Mouse (Mus musculus): ENCODE results near the gene Capn1. TPM values are rescaled to one million over a fixed set of nuclear protein-coding genes. Genes with fewer than 3 reads are reported as not detected.

The Capn1 gene
- total RNA-seq, 2 experiments from 2014 or later, result 82.6 to 95.2 TPM

- intact Hi-C loops (cut with DNase I), result no loop called here
- DNase-seq, result no peak
Observed at GRCm38 (mm10) chr19:6042293-6042692, 26.6 kb upstream of the Capn1 start.

GRCm38 (mm10) chr19:6040002-6040401 is 24.3 kb upstream of the Capn1 start:
- intact Hi-C loops (cut with DNase I), result no loop called here
- no peak for DNase-seq

GRCm38 (mm10) chr19:6038326-6038725 is 22.6 kb upstream of the Capn1 start:
- intact Hi-C loops (cut with DNase I), result no loop called here
- DNase-seq, result no peak

- DNase-seq, result no peak
- intact Hi-C loops (cut with DNase I), result no loop called here
Observed at GRCm38 (mm10) chr19:6037695-6038094, 22.0 kb upstream of the Capn1 start.

- no peak for DNase-seq
- intact Hi-C loops (cut with DNase I), result no loop called here
Observed at GRCm38 (mm10) chr19:6035966-6036585, 20.4 kb upstream of the Capn1 start.

GRCm38 (mm10) chr19:6030520-6031280 is 15.0 kb upstream of the Capn1 start:
- intact Hi-C loops (cut with DNase I), result no loop called here
- DNase-seq, result no peak

- DNase-seq, result no peak
- intact Hi-C loops (cut with DNase I), result no loop called here
Observed at GRCm38 (mm10) chr19:6029426-6029825, 13.7 kb upstream of the Capn1 start.

- no peak for DNase-seq
- intact Hi-C loops (cut with DNase I), result no loop called here
Observed at GRCm38 (mm10) chr19:6028991-6029390, 13.3 kb upstream of the Capn1 start.

- no peak for DNase-seq
- intact Hi-C loops (cut with DNase I), result no loop called here
Observed at GRCm38 (mm10) chr19:6023930-6024329, 8.2 kb upstream of the Capn1 start.

GRCm38 (mm10) chr19:6023059-6023458 is 7.4 kb upstream of the Capn1 start:
- intact Hi-C loops (cut with DNase I), result no loop called here
- DNase-seq, result no peak

GRCm38 (mm10) chr19:6020276-6020675 is 4.6 kb upstream of the Capn1 start:
- intact Hi-C loops (cut with DNase I), result no loop called here
- no peak for DNase-seq

- DNase-seq, result peak; percentile 86 to 91
- intact Hi-C loops (cut with DNase I), result loop anchor here (1.0 to 5.0 kb wide), 2 partner anchors 52 to 96 kb away; partner anchors contain the start of gene Cdc42ep2
Observed at GRCm38 (mm10) chr19:6018142-6019089, 2.7 kb upstream of the Capn1 start.

GRCm38 (mm10) chr19:6016532-6016931 is 835 bp upstream of the Capn1 start:
- intact Hi-C loops (cut with DNase I), result loop anchor here (5.0 kb wide), 1 partner anchor 94 kb away; the partner anchor contains the start of gene Cdc42ep2
- DNase-seq, result no peak

- DNase-seq, result peak; percentile 44 to 50
- intact Hi-C loops (cut with DNase I), result loop anchor here (5.0 kb wide), 1 partner anchor 93 kb away; the partner anchor contains the start of gene Cdc42ep2
Observed at GRCm38 (mm10) chr19:6014991-6015510, 646 bp downstream of the Capn1 start.

- DNase-seq, result no peak
- intact Hi-C loops (cut with DNase I), result no loop called here
Observed at GRCm38 (mm10) chr19:6013691-6014090, 2.0 kb downstream of the Capn1 start.

GRCm38 (mm10) chr19:6009137-6009536 is 6.6 kb downstream of the Capn1 start:
- DNase-seq, result no peak
- intact Hi-C loops (cut with DNase I), result no loop called here

GRCm38 (mm10) chr19:6007013-6007412 is 8.7 kb downstream of the Capn1 start:
- DNase-seq, result no peak
- intact Hi-C loops (cut with DNase I), result no loop called here

GRCm38 (mm10) chr19:6005541-6005940 is 10.2 kb downstream of the Capn1 start:
- intact Hi-C loops (cut with DNase I), result no loop called here
- DNase-seq, result no peak

- intact Hi-C loops (cut with DNase I), result no loop called here
Observed at GRCm38 (mm10) chr19:5999969-6000368, 15.7 kb downstream of the Capn1 start.

GRCm38 (mm10) chr19:5998180-5998579 is 17.5 kb downstream of the Capn1 start:
- intact Hi-C loops (cut with DNase I), result no loop called here
- no peak for DNase-seq

More at GRCm38 (mm10) chr19:5999969-6000368, 15.7 kb downstream of the Capn1 start:
- no peak for DNase-seq

Data from gastrocnemius, postnatal 36 days (tissue).